Mouse (Mus musculus): ENCODE measurements around the gene D5Ertd579e. TPM values are rescaled to one million over a fixed set of nuclear protein-coding genes. Genes with fewer than 3 reads are reported as not detected.

Gene D5Ertd579e
- polyA plus RNA-seq, 1 experiment from 2014 or later = 14.0 TPM

DNA sequence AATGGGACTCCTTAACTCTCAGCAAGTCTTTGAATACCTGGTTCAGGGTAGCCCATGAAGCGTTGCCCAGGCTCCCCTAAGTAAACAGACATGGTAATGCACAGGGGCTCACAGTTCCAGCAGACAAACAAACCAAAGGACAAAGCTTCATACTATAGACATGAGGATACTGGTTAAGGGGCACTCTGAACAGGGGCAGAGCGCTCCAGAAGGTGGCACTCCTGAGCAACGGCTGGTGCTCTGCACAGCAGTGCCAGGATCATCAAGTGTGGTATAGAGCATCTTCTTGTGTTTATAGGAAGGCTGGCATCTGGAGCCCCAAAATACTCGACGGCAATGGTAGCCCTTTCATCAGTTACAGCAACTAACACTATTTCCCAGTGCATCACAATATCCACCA, 92.8 kb downstream of the D5Ertd579e start:
- H3K27me3 ChIP-seq (ENCODE audit: control insufficient read depth, insufficient read depth, low read depth, low read length) = no peaks in the 10 kb centered on the region
- H3K4me3 ChIP-seq (ENCODE audit: low read length) = no peak overlapping the region
- H3K9me3 ChIP-seq (ENCODE audit: control insufficient read depth, low read length) = no peaks in the 10 kb centered on the region
- no peak overlapping the region for H3K27ac ChIP-seq (ENCODE audit: low read length)
- H3K36me3 ChIP-seq (ENCODE audit: control insufficient read depth, insufficient read depth, low read length) = peaks cover 13% of the 10 kb centered on the region
- no peak overlapping the region for H3K4me2 ChIP-seq (ENCODE audit: low read depth, low read length)
- no peaks in the 10 kb centered on the region for H3K4me1 ChIP-seq (replicated peaks; ENCODE audit: control insufficient read depth, insufficient read depth, low read length)
- no peak overlapping the region for H3K9ac ChIP-seq (ENCODE audit: low read length)
- ATAC-seq (ENCODE audit: low read depth) = no peak
- 73% methylated on average over 5 of the region's 5 CpGs for WGBS

DNA sequence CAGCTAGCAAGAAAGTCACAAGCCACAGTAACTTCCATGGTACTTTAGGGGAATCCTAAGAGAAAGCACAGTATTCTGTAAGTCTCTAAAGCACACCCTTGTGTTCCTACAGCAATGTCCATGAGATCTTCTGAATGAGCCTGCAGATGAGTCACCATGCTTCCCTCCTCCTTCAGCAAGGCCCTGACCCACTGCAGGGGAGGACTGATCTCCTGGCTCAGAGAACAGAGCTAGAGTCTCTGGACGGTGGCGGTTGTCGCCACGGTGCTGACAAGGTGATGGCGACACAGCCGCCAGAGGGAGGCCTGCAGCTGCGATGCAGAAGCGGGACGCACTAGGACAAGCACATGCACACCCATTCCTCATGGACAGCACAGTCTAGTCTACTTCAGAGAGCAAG, 93.8 kb downstream of the D5Ertd579e start:
- Histone ChIP-seq H3K4me3 (ENCODE audit: low read length) (no peak overlapping the region), H3K4me1 (replicated peaks; ENCODE audit: control insufficient read depth, insufficient read depth, low read length) (no peaks in the 10 kb centered on the region), H3K36me3 (ENCODE audit: control insufficient read depth, insufficient read depth, low read length) (peaks cover 13% of the 10 kb centered on the region), H3K4me2 (ENCODE audit: low read depth, low read length) (no peak overlapping the region), H3K27ac (ENCODE audit: low read length) (no peak overlapping the region), H3K27me3 (ENCODE audit: control insufficient read depth, insufficient read depth, low read depth, low read length) (no peaks in the 10 kb centered on the region), H3K9me3 (ENCODE audit: control insufficient read depth, low read length) (no peaks in the 10 kb centered on the region), H3K9ac (ENCODE audit: low read length) (no peak overlapping the region)
- 69% methylated on average over 9 of the region's 9 CpGs for WGBS
- ATAC-seq (ENCODE audit: low read depth) = no peak

DNA sequence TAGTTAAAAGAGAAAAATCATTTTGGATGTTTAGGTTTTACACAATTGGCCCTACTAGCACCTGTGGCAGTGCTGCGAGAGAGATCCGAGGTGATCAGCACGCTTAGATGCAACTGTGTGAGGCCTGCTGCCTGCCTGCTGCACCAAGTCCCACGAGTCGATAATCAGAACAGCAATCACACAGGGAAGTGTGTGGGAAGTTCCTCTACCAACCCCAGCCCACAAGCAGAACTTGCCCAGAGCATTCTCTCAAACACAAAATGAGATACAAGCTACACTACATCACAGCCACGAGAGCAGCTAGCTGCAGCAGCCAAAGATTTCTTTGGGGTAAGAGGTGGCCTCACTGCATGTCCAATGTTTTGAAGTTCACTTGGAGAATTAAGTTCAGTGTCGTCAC, 94.3 kb downstream of the D5Ertd579e start:
- no peak overlapping the region for H3K4me3 ChIP-seq (ENCODE audit: low read length)
- no peaks in the 10 kb centered on the region for H3K9me3 ChIP-seq (ENCODE audit: control insufficient read depth, low read length)
- H3K4me2 ChIP-seq (ENCODE audit: low read depth, low read length) = no peak overlapping the region
- H3K27me3 ChIP-seq (ENCODE audit: control insufficient read depth, insufficient read depth, low read depth, low read length) = no peaks in the 10 kb centered on the region
- peaks cover 13% of the 10 kb centered on the region for H3K36me3 ChIP-seq (ENCODE audit: control insufficient read depth, insufficient read depth, low read length)
- no peak overlapping the region for H3K27ac ChIP-seq (ENCODE audit: low read length)
- no peaks in the 10 kb centered on the region for H3K4me1 ChIP-seq (replicated peaks; ENCODE audit: control insufficient read depth, insufficient read depth, low read length)
- no peak for ATAC-seq (ENCODE audit: low read depth)
- 89% methylated on average over 7 of the region's 7 CpGs for WGBS
- no peak overlapping the region for H3K9ac ChIP-seq (ENCODE audit: low read length)

DNA sequence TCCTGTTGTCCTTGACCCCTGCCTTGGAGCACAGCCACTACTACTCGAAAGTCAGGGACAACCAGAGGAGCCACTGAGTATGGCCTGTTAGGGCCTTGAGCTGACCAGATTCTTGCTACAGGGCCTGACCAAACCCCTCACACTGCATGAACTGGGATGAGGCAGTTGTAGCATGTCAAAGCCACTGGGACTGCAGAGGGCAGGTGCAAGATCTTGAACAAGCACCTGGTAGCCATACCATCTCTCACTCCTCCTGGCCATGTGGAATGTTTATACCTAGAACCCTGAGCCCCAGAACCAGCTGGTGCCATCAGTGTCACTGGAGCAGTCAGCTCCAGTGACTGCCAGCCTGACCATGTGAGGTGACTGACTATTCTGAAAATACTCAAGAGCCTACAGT, 96.9 kb downstream of the D5Ertd579e start:
- no peak overlapping the region for H3K9ac ChIP-seq (ENCODE audit: low read length)
- no peak for ATAC-seq (ENCODE audit: low read depth)
- no peaks in the 10 kb centered on the region for H3K4me1 ChIP-seq (replicated peaks; ENCODE audit: control insufficient read depth, insufficient read depth, low read length)
- no peaks in the 10 kb centered on the region for H3K9me3 ChIP-seq (ENCODE audit: control insufficient read depth, low read length)
- H3K36me3 ChIP-seq (ENCODE audit: control insufficient read depth, insufficient read depth, low read length) = peaks cover 10% of the 10 kb centered on the region
- WGBS = 76% methylated on average over 1 of the region's 1 CpGs
- no peak overlapping the region for H3K4me3 ChIP-seq (ENCODE audit: low read length)
- H3K27ac ChIP-seq (ENCODE audit: low read length) = no peak overlapping the region
- no peak overlapping the region for H3K4me2 ChIP-seq (ENCODE audit: low read depth, low read length)
- no peaks in the 10 kb centered on the region for H3K27me3 ChIP-seq (ENCODE audit: control insufficient read depth, insufficient read depth, low read depth, low read length)

DNA sequence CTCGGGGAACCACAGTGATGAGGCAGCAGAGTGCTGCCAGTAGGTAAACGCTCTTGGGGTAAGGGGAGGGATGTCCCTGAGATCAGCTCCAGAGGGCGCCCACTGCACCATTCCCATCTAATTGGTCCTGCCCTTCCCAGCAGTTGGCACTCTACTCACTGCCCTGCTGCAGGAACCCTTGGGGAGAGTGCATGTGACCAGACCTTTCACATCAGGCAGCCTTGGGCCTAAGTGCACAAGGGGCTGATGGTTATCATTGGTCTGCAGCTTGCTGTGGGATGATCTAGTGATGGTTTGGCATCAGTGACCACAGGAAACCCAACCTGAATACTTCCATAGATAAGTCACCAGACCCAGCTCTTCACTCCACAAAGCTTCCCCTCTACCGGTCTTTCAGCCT, 98.2 kb downstream of the D5Ertd579e start:
- ATAC-seq (ENCODE audit: low read depth) = no peak
- no peak overlapping the region for H3K27ac ChIP-seq (ENCODE audit: low read length)
- no peaks in the 10 kb centered on the region for H3K9me3 ChIP-seq (ENCODE audit: control insufficient read depth, low read length)
- H3K4me1 ChIP-seq (replicated peaks; ENCODE audit: control insufficient read depth, insufficient read depth, low read length) = no peaks in the 10 kb centered on the region
- WGBS = 26% methylated on average over 4 of the region's 4 CpGs
- H3K9ac ChIP-seq (ENCODE audit: low read length) = no peak overlapping the region
- H3K27me3 ChIP-seq (ENCODE audit: control insufficient read depth, insufficient read depth, low read depth, low read length) = no peaks in the 10 kb centered on the region
- peaks cover 9% of the 10 kb centered on the region for H3K36me3 ChIP-seq (ENCODE audit: control insufficient read depth, insufficient read depth, low read length)
- H3K4me3 ChIP-seq (ENCODE audit: low read length) = no peak overlapping the region
- H3K4me2 ChIP-seq (ENCODE audit: low read depth, low read length) = no peak overlapping the region

- Histone ChIP-seq H3K4me3 (ENCODE audit: low read length) (no peak overlapping the region), H3K27me3 (ENCODE audit: control insufficient read depth, insufficient read depth, low read depth, low read length) (no peaks in the 10 kb centered on the region), H3K9ac (ENCODE audit: low read length) (no peak overlapping the region), H3K9me3 (ENCODE audit: control insufficient read depth, low read length) (no peaks in the 10 kb centered on the region), H3K4me1 (replicated peaks; ENCODE audit: control insufficient read depth, insufficient read depth, low read length) (no peaks in the 10 kb centered on the region), H3K27ac (ENCODE audit: low read length) (no peak overlapping the region), H3K36me3 (ENCODE audit: control insufficient read depth, insufficient read depth, low read length) (peaks cover 2% of the 10 kb centered on the region), H3K4me2 (ENCODE audit: low read depth, low read length) (no peak overlapping the region)
- no peak for ATAC-seq (ENCODE audit: low read depth)
- WGBS = 65% methylated on average over 5 of the region's 5 CpGs
Observed at GRCm38 (mm10) chr5:36596225-36596624, 99.6 kb downstream of the D5Ertd579e start.

GRCm38 (mm10) chr5:36595115-36595514, 100.7 kb downstream of the D5Ertd579e start:
- Histone ChIP-seq H3K4me3 (ENCODE audit: low read length) (no peak overlapping the region), H3K27me3 (ENCODE audit: control insufficient read depth, insufficient read depth, low read depth, low read length) (no peaks in the 10 kb centered on the region), H3K4me1 (replicated peaks; ENCODE audit: control insufficient read depth, insufficient read depth, low read length) (no peaks in the 10 kb centered on the region), H3K4me2 (ENCODE audit: low read depth, low read length) (no peak overlapping the region), H3K36me3 (ENCODE audit: control insufficient read depth, insufficient read depth, low read length) (no peaks in the 10 kb centered on the region; the same call in 1 of the 2 replicates), H3K27ac (ENCODE audit: low read length) (no peak overlapping the region), H3K9ac (ENCODE audit: low read length) (no peak overlapping the region), H3K9me3 (ENCODE audit: control insufficient read depth, low read length) (no peaks in the 10 kb centered on the region)
- WGBS = 17% methylated on average over 3 of the region's 3 CpGs
- no peak for ATAC-seq (ENCODE audit: low read depth)

DNA sequence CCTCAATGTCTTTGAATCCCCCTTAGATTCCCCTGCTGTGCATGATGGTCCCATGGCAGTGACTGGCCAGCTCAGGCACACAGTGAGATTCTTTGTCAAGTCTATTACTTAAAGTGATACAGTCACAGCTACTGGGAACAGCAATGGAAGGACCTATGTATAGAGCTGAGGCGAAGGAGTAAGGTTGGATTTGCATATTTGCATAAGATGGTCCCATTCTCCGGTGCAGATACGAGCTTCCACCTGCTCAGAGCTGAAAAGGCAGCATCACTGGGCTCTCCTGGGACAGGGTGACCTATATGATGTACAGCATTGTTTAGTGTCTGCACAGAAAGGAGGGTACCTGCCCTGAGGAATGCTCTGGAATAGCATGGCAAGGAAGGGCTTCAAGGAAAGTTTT, 101.5 kb downstream of the D5Ertd579e start:
- H3K9ac ChIP-seq (ENCODE audit: low read length) = no peak overlapping the region
- ATAC-seq (ENCODE audit: low read depth) = no peak
- 77% methylated on average over 3 of the region's 3 CpGs for WGBS

DNA sequence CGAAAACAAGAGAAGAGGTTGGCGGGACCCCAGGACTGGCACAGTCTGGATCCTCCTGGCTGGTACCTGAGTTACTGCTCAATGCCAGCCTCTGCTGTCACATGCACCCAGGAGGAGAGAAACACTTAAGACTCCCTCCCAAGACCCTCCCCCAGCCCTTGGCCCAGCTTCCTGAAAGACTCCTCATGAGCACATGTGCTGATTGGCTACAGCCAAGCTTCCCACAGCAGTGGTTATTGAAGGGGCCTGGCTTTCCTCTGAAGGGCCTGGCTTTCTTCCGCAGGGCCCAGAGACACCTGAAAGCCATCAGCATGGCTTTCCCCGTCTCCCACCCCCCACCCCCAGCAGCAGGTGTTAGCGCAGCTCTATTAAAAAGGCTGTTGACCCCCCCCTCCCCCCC, 102.6 kb downstream of the D5Ertd579e start, which contains the start of gene Tbc1d14:
Tbc1d14 (minus strand) TSS at position 101 of the 400 bp plus-strand sequence.
- Histone ChIP-seq H3K36me3 (ENCODE audit: control insufficient read depth, insufficient read depth, low read length) (no peaks in the 10 kb centered on the region), H3K4me1 (replicated peaks; ENCODE audit: control insufficient read depth, insufficient read depth, low read length) (no peaks in the 10 kb centered on the region), H3K9ac (ENCODE audit: low read length) (no peak within 1 kb of the TSS), H3K4me3 (ENCODE audit: low read length) (no peak within 1 kb of the TSS), H3K27me3 (ENCODE audit: control insufficient read depth, insufficient read depth, low read depth, low read length) (no peaks in the 10 kb centered on the region), H3K4me2 (ENCODE audit: low read depth, low read length) (no peak within 1 kb of the TSS), H3K27ac (ENCODE audit: low read length) (no peak within 1 kb of the TSS), H3K9me3 (ENCODE audit: control insufficient read depth, low read length) (no peaks in the 10 kb centered on the region)
- 69% methylated on average over 5 of the region's 5 CpGs for WGBS
- ATAC-seq (ENCODE audit: low read depth) = no peak

More for the DNA sequence above, 101.5 kb downstream of the D5Ertd579e start:
- Histone ChIP-seq H3K4me3 (ENCODE audit: low read length) (no peak overlapping the region), H3K4me2 (ENCODE audit: low read depth, low read length) (no peak overlapping the region), H3K36me3 (ENCODE audit: control insufficient read depth, insufficient read depth, low read length) (no peaks in the 10 kb centered on the region), H3K4me1 (replicated peaks; ENCODE audit: control insufficient read depth, insufficient read depth, low read length) (no peaks in the 10 kb centered on the region), H3K9me3 (ENCODE audit: control insufficient read depth, low read length) (no peaks in the 10 kb centered on the region), H3K27me3 (ENCODE audit: control insufficient read depth, insufficient read depth, low read depth, low read length) (no peaks in the 10 kb centered on the region), H3K27ac (ENCODE audit: low read length) (no peak overlapping the region)

DNA sequence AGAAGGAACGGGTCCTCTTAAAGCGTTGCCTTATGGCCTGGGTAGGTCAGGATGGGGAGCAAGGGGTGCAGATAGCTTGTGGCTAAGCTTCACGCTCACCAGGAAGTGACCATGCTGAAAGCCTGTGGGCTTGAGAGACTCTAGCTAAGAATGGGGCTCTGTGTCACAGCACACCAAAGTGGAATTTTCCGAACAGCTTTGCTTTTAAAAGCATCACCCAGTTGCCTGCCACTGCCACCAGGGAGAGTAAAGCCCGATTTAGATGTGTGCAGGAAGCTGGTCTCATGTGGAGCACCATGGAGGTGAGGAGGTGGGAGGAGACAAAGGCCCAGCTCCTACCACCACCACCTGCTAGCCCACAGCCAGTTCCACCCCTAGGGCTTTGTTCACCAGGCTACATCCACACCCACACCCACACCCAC, 105.3 kb downstream of the D5Ertd579e start:
- Histone ChIP-seq H3K4me2 (ENCODE audit: low read depth, low read length) (no peak overlapping the region), H3K4me1 (replicated peaks; ENCODE audit: control insufficient read depth, insufficient read depth, low read length) (no peaks in the 10 kb centered on the region), H3K36me3 (ENCODE audit: control insufficient read depth, insufficient read depth, low read length) (no peaks in the 10 kb centered on the region), H3K4me3 (ENCODE audit: low read length) (no peak overlapping the region), H3K27me3 (ENCODE audit: control insufficient read depth, insufficient read depth, low read depth, low read length) (no peaks in the 10 kb centered on the region), H3K9ac (ENCODE audit: low read length) (no peak overlapping the region), H3K9me3 (ENCODE audit: control insufficient read depth, low read length) (no peaks in the 10 kb centered on the region), H3K27ac (ENCODE audit: low read length) (no peak overlapping the region)
- WGBS = 62% methylated on average over 5 of the region's 5 CpGs
- ATAC-seq (ENCODE audit: low read depth) = no peak
